Mouse (Mus musculus): ENCODE data around the gene Fer. TPM values are rescaled to one million over a fixed set of nuclear protein-coding genes. Genes with fewer than 3 reads are reported as not detected.

Fer gene
- polyA plus RNA-seq, 1 experiment: 2.7 TPM

DNA sequence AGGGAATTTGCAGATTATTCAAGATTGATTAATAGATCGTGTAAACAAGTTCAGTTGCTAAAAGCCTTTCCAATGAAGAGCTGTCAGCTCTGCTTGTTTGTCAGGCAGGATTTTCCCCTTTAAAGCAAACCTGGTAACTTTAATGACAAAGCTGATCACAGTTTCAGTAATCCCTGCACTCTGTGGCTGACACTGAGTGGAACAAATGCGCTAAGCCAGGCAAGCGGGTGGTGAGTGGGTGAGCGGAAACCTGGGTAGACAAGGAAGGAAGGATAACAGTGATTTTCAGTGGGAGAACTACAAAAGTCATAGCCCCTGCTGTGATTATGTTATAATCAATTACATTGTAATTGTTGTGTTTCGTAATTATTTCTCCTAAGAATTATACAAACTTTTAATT is 156.8 kb downstream of the Fer start:
- H3K27me3 ChIP-seq (replicated peaks; ENCODE audit: control insufficient read depth, insufficient read depth, low read length): no peaks in the 10 kb centered on the region
- no peak overlapping the region for H3K27ac ChIP-seq (ENCODE audit: insufficient read depth, low read depth, low read length)
- no peak for DNase-seq
- no peak for TF ChIP-seq CTCF (conservative IDR thresholded peaks at IDR 0.05; ENCODE audit: insufficient read depth, insufficient read length, low read depth, low read length)
- no peak for TF ChIP-seq POLR2A (IDR thresholded peaks at IDR 0.05; ENCODE audit: low read depth, low read length)
- H3K36me3 ChIP-seq (ENCODE audit: control insufficient read depth, insufficient read depth, low read length): no peaks in the 10 kb centered on the region
- 92% methylated on average over 5 of the region's 5 CpGs for WGBS
- no peak overlapping the region for H3K4me3 ChIP-seq (ENCODE audit: insufficient read depth, low read depth, low read length)
- H3K4me1 ChIP-seq (ENCODE audit: control insufficient read depth, insufficient read depth, low read length): no peaks in the 10 kb centered on the region

DNA sequence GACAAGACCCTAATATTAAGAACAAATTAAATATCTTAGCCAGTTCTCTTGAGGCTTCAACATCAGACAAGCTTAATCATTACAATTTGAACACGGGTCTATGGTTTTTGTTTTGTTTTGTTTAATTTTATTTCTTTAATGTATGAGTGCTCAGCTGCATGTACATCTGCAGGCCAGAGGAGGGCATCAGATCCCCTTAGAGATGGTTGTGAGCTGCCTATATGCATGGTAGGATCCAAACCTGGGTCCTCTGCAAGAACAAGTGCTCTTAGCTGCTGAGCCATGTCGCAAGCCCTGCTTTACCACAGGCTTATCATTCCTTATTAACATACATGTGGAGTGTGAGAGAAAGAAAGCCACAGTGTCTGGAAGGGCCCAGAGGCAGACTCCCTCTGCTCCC is 163.6 kb downstream of the Fer start:
- no peaks in the 10 kb centered on the region for H3K4me1 ChIP-seq (ENCODE audit: control insufficient read depth, insufficient read depth, low read length)
- TF ChIP-seq POLR2A (IDR thresholded peaks at IDR 0.05; ENCODE audit: low read depth, low read length): no peak
- 0 out of 2 replicates have a peak, but pooled peaks have one; percentile 33 for TF ChIP-seq CTCF (conservative IDR thresholded peaks at IDR 0.05; ENCODE audit: insufficient read depth, insufficient read length, low read depth, low read length)
- H3K27ac ChIP-seq (ENCODE audit: insufficient read depth, low read depth, low read length): no peak overlapping the region
- H3K27me3 ChIP-seq (replicated peaks; ENCODE audit: control insufficient read depth, insufficient read depth, low read length): no peaks in the 10 kb centered on the region
- DNase-seq: no peak
- H3K36me3 ChIP-seq (ENCODE audit: control insufficient read depth, insufficient read depth, low read length): no peaks in the 10 kb centered on the region
- WGBS: 55% methylated on average over 2 of the region's 2 CpGs
- no peak overlapping the region for H3K4me3 ChIP-seq (ENCODE audit: insufficient read depth, low read depth, low read length)

DNA sequence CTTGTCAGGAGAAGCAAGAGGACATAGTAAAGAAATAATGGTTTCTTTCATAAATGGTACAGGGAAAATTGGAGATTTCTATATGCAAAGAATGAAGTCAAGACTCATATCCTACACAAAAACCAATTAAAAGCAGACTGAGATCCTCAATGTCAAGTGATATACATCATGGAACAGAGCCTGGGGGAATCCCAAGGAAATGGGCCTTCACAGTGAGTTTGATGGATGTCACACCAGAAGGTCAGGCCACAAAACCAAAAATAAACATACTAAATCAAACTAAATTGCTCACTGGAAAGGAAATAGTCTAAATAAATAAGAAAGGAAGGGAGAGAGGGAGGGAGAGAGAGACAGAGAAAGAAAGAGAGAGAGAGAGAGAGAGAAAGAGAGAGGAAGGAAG is 178.9 kb downstream of the Fer start:
- Histone ChIP-seq H3K4me1 (ENCODE audit: control insufficient read depth, insufficient read depth, low read length) (no peaks in the 10 kb centered on the region), H3K4me3 (ENCODE audit: insufficient read depth, low read depth, low read length) (no peak overlapping the region), H3K36me3 (ENCODE audit: control insufficient read depth, insufficient read depth, low read length) (no peaks in the 10 kb centered on the region; the same call in 1 of the 2 replicates), H3K27me3 (replicated peaks; ENCODE audit: control insufficient read depth, insufficient read depth, low read length) (no peaks in the 10 kb centered on the region), H3K27ac (ENCODE audit: insufficient read depth, low read depth, low read length) (no peak overlapping the region)
- TF ChIP-seq CTCF (conservative IDR thresholded peaks at IDR 0.05; ENCODE audit: insufficient read depth, insufficient read length, low read depth, low read length): no peak
- no peak for TF ChIP-seq POLR2A (IDR thresholded peaks at IDR 0.05; ENCODE audit: low read depth, low read length)
- peak; percentile 9 for DNase-seq

DNA sequence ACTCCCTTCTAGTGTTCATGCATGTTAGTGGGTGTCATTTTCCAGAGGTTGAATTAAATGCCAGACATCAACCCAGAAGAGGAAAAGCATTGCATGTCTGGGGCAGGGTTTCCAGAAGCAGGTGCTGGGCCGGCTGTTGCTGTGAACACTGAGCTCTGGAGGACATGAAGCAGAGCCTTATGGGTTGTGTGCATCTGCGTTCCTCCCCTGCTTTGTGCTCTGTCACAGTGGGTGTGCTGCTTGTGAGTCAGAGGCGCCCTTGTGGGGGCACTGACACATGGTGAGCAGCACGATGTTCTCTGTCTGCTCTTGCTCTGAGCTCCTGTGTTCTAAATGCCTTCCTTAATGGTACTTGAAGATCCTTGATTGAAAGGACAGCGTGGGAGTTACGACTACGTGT is 182.5 kb downstream of the Fer start:
- Histone ChIP-seq H3K27ac (ENCODE audit: insufficient read depth, low read depth, low read length) (no peak overlapping the region), H3K4me3 (ENCODE audit: insufficient read depth, low read depth, low read length) (no peak overlapping the region), H3K4me1 (ENCODE audit: control insufficient read depth, insufficient read depth, low read length) (no peaks in the 10 kb centered on the region), H3K27me3 (replicated peaks; ENCODE audit: control insufficient read depth, insufficient read depth, low read length) (no peaks in the 10 kb centered on the region), H3K36me3 (ENCODE audit: control insufficient read depth, insufficient read depth, low read length) (no peaks in the 10 kb centered on the region)
- DNase-seq: no peak
- 84% methylated on average over 7 of the region's 7 CpGs for WGBS
- TF ChIP-seq CTCF (conservative IDR thresholded peaks at IDR 0.05; ENCODE audit: insufficient read depth, insufficient read length, low read depth, low read length): no peak
- no peak for TF ChIP-seq POLR2A (IDR thresholded peaks at IDR 0.05; ENCODE audit: low read depth, low read length)

DNA sequence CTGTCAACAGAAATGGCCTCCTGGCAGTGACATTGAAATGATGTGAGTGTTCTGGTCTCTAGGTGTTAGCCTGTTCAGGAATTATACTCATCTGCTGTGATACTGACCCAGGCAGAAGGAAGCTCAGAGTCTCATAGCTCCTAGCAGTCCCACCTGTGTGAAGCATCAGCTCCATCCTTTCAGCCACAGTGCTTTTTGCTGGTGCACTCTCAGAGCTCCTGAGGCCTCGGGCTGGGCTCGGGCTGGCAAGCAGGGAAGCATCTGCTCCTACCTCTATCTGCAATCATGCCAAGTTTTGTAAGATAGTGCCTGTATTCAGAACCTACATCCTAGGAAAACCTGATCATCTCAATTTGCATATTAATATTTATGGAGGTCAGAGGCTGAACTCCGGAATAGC is 183.7 kb downstream of the Fer start:
- H3K4me3 ChIP-seq (ENCODE audit: insufficient read depth, low read depth, low read length): no peak overlapping the region
- H3K36me3 ChIP-seq (ENCODE audit: control insufficient read depth, insufficient read depth, low read length): no peaks in the 10 kb centered on the region
- no peak for TF ChIP-seq CTCF (conservative IDR thresholded peaks at IDR 0.05; ENCODE audit: insufficient read depth, insufficient read length, low read depth, low read length)
- TF ChIP-seq POLR2A (IDR thresholded peaks at IDR 0.05; ENCODE audit: low read depth, low read length): no peak
- 94% methylated on average over 3 of the region's 3 CpGs for WGBS
- DNase-seq: no peak
- no peaks in the 10 kb centered on the region for H3K4me1 ChIP-seq (ENCODE audit: control insufficient read depth, insufficient read depth, low read length)
- H3K27ac ChIP-seq (ENCODE audit: insufficient read depth, low read depth, low read length): no peak overlapping the region
- H3K27me3 ChIP-seq (replicated peaks; ENCODE audit: control insufficient read depth, insufficient read depth, low read length): no peaks in the 10 kb centered on the region

DNA sequence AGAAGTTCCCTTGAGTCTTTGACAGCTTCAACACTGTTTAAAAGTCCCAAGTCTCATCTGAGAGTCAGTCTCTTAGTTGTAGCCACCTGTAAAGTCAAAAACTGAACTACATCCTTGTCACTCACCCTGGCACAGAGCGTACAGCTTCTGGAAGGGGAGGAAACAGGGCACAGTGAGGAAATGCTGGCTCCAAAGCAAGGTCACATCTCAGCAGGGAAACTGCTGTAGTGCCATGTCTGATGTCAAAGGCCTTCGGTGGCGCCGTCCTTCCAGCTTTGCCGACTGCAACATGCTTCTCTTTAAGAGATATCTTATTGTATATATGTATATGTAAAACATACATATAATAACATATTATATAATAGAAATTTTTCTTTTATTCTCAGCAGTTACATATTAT is 188.0 kb downstream of the Fer start:
- H3K4me1 ChIP-seq (ENCODE audit: control insufficient read depth, insufficient read depth, low read length): no peaks in the 10 kb centered on the region
- TF ChIP-seq POLR2A (IDR thresholded peaks at IDR 0.05; ENCODE audit: low read depth, low read length): no peak
- no peak for TF ChIP-seq CTCF (conservative IDR thresholded peaks at IDR 0.05; ENCODE audit: insufficient read depth, insufficient read length, low read depth, low read length)
- H3K4me3 ChIP-seq (ENCODE audit: insufficient read depth, low read depth, low read length): no peak overlapping the region
- no peaks in the 10 kb centered on the region for H3K36me3 ChIP-seq (ENCODE audit: control insufficient read depth, insufficient read depth, low read length)
- no peak for DNase-seq
- 85% methylated on average over 5 of the region's 5 CpGs for WGBS
- H3K27ac ChIP-seq (ENCODE audit: insufficient read depth, low read depth, low read length): no peak overlapping the region
- no peaks in the 10 kb centered on the region for H3K27me3 ChIP-seq (replicated peaks; ENCODE audit: control insufficient read depth, insufficient read depth, low read length)

DNA sequence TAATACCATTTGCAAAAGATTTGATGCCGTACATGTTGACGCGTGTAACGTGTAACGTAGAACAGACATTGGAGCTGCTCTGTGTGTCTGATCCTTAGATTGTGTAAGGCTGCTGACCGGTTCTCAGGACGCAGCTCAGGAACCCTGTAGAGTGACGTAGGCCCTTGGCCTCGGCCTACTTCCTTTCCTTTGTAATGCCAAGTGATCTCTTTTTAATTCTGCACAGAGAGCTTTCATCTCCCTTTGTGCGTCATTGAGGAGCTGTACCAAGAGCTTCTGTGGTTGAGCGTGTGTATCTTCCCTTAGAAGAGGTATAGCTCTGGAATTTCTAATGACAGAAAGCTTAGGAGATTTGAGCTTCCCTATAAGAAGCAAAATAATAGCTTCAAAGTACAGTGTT is 190.8 kb downstream of the Fer start:
- TF ChIP-seq POLR2A (IDR thresholded peaks at IDR 0.05; ENCODE audit: low read depth, low read length): no peak
- TF ChIP-seq CTCF (conservative IDR thresholded peaks at IDR 0.05; ENCODE audit: insufficient read depth, insufficient read length, low read depth, low read length): no peak
- H3K4me3 ChIP-seq (ENCODE audit: insufficient read depth, low read depth, low read length): no peak overlapping the region
- no peaks in the 10 kb centered on the region for H3K4me1 ChIP-seq (ENCODE audit: control insufficient read depth, insufficient read depth, low read length)
- H3K36me3 ChIP-seq (ENCODE audit: control insufficient read depth, insufficient read depth, low read length): no peaks in the 10 kb centered on the region
- no peaks in the 10 kb centered on the region for H3K27me3 ChIP-seq (replicated peaks; ENCODE audit: control insufficient read depth, insufficient read depth, low read length)
- no peak for DNase-seq
- WGBS: 94% methylated on average over 11 of the region's 11 CpGs
- no peak overlapping the region for H3K27ac ChIP-seq (ENCODE audit: insufficient read depth, low read depth, low read length)

DNA sequence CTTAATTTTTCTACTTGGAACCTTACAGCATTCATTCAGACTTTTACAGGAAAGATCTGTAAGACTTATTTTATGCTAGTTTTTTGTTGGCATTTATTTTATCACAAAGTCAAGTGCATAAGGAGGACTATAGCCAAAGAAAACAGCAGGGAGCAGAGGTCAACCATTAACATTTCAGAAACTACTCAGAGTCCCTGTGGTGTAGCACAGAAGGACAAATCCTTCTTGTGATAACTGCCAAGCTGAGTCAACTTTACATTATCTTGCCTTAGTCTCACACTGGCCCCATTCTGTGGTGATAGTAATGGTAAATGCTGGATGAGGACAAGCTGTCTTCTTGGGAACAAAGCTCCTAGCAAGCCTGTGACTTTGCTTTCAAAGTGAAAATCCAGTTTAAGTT is 197.7 kb downstream of the Fer start:
- DNase-seq: peak; percentile 36
- H3K4me1 ChIP-seq (ENCODE audit: control insufficient read depth, insufficient read depth, low read length): no peaks in the 10 kb centered on the region
- H3K27ac ChIP-seq (ENCODE audit: insufficient read depth, low read depth, low read length): no peak overlapping the region
- no peak for TF ChIP-seq POLR2A (IDR thresholded peaks at IDR 0.05; ENCODE audit: low read depth, low read length)
- TF ChIP-seq CTCF (conservative IDR thresholded peaks at IDR 0.05; ENCODE audit: insufficient read depth, insufficient read length, low read depth, low read length): no peak
- no peaks in the 10 kb centered on the region for H3K36me3 ChIP-seq (ENCODE audit: control insufficient read depth, insufficient read depth, low read length)
- H3K27me3 ChIP-seq (replicated peaks; ENCODE audit: control insufficient read depth, insufficient read depth, low read length): no peaks in the 10 kb centered on the region
- no peak overlapping the region for H3K4me3 ChIP-seq (ENCODE audit: insufficient read depth, low read depth, low read length)

Data from kidney, adult 2 months (tissue).